Mouse (Mus musculus): ENCODE results near the gene Alpk3. TPM values are rescaled to one million over a fixed set of nuclear protein-coding genes. Genes with fewer than 3 reads are reported as not detected.
A peak's percentile ranks its signal among the peaks of the same experiment; 100 is the strongest.

The Alpk3 gene
- polyA plus RNA-seq, 1 experiment = 0.31 TPM

DNA sequence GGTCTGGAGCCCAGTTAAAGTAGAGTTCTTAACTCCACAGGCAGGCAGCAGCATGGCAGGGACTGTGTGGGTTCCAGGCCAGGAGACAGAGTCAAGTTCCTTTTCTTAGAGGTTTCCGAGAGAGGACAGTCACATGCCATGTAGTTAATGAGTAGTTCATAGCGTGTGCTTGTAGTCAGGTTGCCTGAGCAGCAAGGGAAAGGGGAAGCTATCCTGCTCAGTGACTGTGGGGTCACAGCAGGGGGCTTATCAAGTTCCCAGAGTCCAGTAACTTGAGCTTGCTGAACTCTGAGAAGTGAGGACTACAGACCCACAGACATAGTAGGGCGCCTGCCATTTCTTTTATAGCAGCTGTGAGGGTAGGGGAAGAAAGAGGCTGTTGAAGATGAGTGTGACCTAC lies 63.7 kb downstream of the Alpk3 start:
- no peak overlapping the region for H3K27ac ChIP-seq (ENCODE audit: insufficient read depth, low read length)
- H3K4me3 ChIP-seq (ENCODE audit: insufficient read depth, low read length) = no peak overlapping the region
- H3K4me1 ChIP-seq (ENCODE audit: control insufficient read depth, insufficient read depth, low read length) = no peaks in the 10 kb centered on the region
- TF ChIP-seq POLR2A (IDR thresholded peaks at IDR 0.05; ENCODE audit: extremely low read depth, insufficient read depth, low read length) = no peak
- TF ChIP-seq CTCF (IDR thresholded peaks at IDR 0.05; ENCODE audit: extremely low read depth, insufficient read depth, low read length) = no peak

DNA sequence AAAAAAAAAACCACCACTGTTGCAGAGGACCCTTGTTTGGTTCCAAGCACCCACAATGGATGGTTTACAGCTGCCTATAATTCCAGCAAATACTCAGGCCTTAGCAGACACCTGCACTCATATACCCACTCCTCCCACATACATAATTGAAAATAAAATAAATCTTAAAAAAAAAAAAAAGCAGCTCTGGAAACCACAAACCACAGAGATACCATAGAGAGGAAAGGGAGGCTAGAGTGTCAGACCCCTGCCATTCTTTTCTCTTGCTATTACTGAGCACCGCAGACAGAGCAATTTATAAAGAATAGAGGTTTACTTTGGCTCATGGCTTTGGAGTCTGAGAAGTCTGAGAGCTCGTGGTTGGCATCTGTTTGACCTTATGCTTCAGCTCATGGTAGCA lies 65.4 kb downstream of the Alpk3 start:
- Histone ChIP-seq H3K27ac (ENCODE audit: insufficient read depth, low read length) (no peak overlapping the region), H3K4me3 (ENCODE audit: insufficient read depth, low read length) (no peak overlapping the region), H3K4me1 (ENCODE audit: control insufficient read depth, insufficient read depth, low read length) (no peaks in the 10 kb centered on the region; the same call in 1 of the 2 replicates)
- TF ChIP-seq POLR2A (IDR thresholded peaks at IDR 0.05; ENCODE audit: extremely low read depth, insufficient read depth, low read length) (no peak), CTCF (IDR thresholded peaks at IDR 0.05; ENCODE audit: extremely low read depth, insufficient read depth, low read length) (no peak)

DNA sequence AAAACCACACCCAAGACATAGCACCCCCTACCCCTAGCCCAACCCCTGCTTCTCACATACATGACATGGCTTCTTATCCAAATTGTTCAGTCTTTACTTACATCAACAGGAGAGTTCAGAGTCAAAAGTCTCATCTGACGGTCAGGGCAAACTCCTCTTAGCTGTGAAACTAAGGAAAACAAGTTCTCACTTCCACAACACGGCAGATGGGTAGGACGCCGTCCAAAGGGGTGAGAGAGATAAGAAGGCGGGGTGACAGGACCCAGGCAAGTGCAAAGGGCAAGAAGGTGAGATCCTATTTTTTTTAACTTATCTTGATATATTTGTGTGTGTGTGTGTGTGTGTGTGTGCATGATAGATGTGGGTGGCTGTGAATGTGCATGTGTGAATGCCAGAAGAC lies 66.2 kb downstream of the Alpk3 start:
- H3K4me1 ChIP-seq (ENCODE audit: control insufficient read depth, insufficient read depth, low read length) = no peaks in the 10 kb centered on the region; the same call in 1 of the 2 replicates
- no peak for TF ChIP-seq POLR2A (IDR thresholded peaks at IDR 0.05; ENCODE audit: extremely low read depth, insufficient read depth, low read length)
- TF ChIP-seq CTCF (IDR thresholded peaks at IDR 0.05; ENCODE audit: extremely low read depth, insufficient read depth, low read length) = no peak
- no peak overlapping the region for H3K27ac ChIP-seq (ENCODE audit: insufficient read depth, low read length)
- H3K4me3 ChIP-seq (ENCODE audit: insufficient read depth, low read length) = no peak overlapping the region

DNA sequence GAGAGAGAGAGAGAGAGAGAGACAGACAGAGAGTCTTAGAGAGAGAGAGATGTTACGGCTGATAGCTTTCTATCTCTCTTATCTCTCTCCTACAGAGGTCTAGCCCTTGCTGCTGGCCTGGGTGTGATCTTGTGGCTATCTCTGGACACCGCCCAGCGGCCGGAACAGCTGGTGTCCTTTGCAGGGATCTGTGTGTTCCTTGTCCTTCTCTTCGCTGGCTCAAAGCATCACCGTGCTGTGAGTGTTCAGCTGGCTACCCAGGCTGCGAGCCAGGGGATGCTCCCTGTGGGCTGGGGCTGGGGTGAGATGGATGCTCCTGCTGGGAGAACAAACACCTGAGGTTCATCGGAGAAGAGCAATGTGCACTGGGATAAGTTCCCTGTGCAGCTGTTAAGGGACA lies 67.4 kb downstream of the Alpk3 start:
- Histone ChIP-seq H3K27ac (ENCODE audit: insufficient read depth, low read length) (no peak overlapping the region), H3K4me3 (ENCODE audit: insufficient read depth, low read length) (no peak overlapping the region), H3K4me1 (ENCODE audit: control insufficient read depth, insufficient read depth, low read length) (no peaks in the 10 kb centered on the region; the same call in 1 of the 2 replicates)
- TF ChIP-seq CTCF (IDR thresholded peaks at IDR 0.05; ENCODE audit: extremely low read depth, insufficient read depth, low read length) = no peak
- no peak for TF ChIP-seq POLR2A (IDR thresholded peaks at IDR 0.05; ENCODE audit: extremely low read depth, insufficient read depth, low read length)

DNA sequence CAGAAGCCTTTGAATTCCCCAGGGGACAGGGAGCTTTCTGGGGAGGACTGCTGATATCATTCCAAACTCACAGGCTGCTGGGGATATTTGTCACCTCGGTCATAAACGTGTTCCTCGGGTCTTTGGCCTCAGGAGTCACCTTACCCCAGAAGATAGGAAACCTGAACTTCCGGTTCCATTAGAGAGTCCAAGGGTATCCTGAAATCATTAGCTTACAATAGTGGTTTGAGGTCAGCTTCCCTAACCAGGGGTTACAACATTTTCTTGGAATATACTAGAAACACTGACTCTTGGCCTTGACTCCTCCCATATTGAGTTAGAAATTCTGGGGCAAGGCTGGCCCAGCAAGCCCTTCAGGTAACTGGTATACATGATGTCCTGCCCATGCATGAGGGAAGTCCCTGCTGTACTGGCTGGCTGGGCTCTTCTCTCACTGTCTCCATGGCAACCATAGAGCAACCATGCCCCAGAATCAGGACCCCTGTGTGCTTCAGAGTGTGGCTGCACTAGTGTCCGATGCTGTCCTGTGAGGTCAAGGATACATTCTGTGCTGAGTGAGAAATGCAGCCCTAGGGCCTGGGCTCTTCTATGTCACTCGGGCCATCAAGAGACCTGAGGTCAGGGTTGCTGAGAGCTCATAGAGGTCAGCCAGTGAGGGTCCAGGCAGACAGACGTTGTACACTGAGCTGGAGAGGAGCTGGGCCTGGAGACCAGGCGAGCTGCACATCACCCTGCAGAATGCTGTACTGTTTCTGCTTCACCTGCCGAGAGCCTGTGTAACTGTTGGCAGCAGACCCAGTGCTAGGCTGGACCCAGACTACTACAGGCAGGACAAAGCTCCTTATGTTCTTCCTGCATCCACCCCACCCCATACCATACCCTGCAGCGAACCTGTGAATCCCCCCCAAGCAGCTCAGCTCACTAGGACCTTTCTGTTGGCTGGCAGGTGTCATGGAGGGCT lies 68.1 kb downstream of the Alpk3 start:
- Histone ChIP-seq H3K27ac (ENCODE audit: insufficient read depth, low read length) (no peak overlapping the region), H3K4me3 (ENCODE audit: insufficient read depth, low read length) (no peak overlapping the region)
- TF ChIP-seq POLR2A (IDR thresholded peaks at IDR 0.05; ENCODE audit: extremely low read depth, insufficient read depth, low read length) (no peak), CTCF (IDR thresholded peaks at IDR 0.05; ENCODE audit: extremely low read depth, insufficient read depth, low read length) (no peak)

DNA sequence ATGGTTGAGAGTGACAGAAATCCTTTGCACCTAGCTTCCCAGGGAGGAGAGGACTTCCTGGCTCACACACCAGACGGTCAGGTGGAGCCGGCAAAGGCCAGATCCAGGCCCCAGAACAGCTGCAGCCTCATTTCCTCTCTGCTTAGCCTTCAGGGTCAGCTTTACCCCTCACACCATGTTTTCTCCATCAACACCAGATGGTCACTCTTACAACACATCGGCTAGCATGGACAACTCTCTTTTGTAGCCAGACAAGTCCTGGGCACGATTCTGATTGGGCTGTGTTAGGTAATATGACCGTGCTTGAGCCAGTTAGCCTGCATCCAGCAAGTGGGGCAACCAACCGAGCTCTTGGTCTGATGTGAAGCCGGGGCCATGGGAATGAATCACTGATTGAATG lies 74.5 kb downstream of the Alpk3 start:
- TF ChIP-seq POLR2A (IDR thresholded peaks at IDR 0.05; ENCODE audit: extremely low read depth, insufficient read depth, low read length) (no peak), CTCF (IDR thresholded peaks at IDR 0.05; ENCODE audit: extremely low read depth, insufficient read depth, low read length) (no peak)
- Histone ChIP-seq H3K4me3 (ENCODE audit: insufficient read depth, low read length) (no peak overlapping the region), H3K4me1 (ENCODE audit: control insufficient read depth, insufficient read depth, low read length) (no peaks in the 10 kb centered on the region), H3K27ac (ENCODE audit: insufficient read depth, low read length) (no peak overlapping the region)

More for the DNA sequence above, 68.1 kb downstream of the Alpk3 start:
- H3K4me1 ChIP-seq (ENCODE audit: control insufficient read depth, insufficient read depth, low read length) = no peaks in the 10 kb centered on the region; the same call in 1 of the 2 replicates

DNA sequence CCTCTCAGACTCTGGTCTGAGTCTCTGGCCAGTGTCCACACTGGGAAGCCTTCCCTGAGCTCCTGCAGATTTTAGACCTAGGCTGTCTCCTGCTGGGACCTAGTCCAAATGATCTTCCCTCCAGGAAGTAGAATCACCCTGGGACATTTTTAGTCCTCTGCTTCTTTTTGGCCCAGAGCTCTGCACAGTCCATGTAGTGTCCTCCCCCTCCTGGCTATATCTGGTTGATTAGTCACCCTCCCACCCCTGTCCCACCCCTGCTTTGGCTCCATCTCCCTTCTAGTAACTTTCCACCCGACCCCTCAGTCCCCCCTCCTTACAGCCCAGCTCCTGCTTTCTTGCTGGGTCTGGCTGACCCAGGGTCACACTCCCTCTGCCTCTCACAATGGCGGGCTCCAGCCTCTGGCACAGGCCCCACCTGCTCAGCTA lies 75.5 kb downstream of the Alpk3 start:
- H3K4me3 ChIP-seq (ENCODE audit: insufficient read depth, low read length) = no peak overlapping the region
- no peak for TF ChIP-seq CTCF (IDR thresholded peaks at IDR 0.05; ENCODE audit: extremely low read depth, insufficient read depth, low read length)
- TF ChIP-seq POLR2A (IDR thresholded peaks at IDR 0.05; ENCODE audit: extremely low read depth, insufficient read depth, low read length) = no peak
- no peaks in the 10 kb centered on the region for H3K4me1 ChIP-seq (ENCODE audit: control insufficient read depth, insufficient read depth, low read length)
- H3K27ac ChIP-seq (ENCODE audit: insufficient read depth, low read length) = no peak overlapping the region

DNA sequence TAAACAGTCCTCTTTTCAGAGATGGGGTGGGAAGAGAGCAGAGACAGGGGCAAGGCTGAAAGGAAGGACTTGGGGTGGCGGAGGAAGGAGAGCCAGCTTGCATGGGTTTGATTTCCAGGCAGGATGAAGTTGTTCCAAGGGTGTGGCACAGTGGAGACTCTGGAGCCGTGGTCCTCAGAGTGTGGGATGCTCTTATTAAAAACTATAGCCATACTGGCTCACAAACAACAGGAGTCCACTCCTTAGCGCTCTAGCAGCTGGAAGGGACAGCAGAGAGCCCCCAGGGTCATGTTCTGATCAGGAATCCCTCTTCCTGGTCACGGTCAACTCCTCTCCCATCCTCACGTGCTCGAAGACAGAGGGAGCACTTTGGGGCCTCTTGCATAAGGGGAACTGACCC lies 76.0 kb downstream of the Alpk3 start:
- Histone ChIP-seq H3K4me3 (ENCODE audit: insufficient read depth, low read length) (no peak overlapping the region), H3K4me1 (ENCODE audit: control insufficient read depth, insufficient read depth, low read length) (no peaks in the 10 kb centered on the region), H3K27ac (ENCODE audit: insufficient read depth, low read length) (no peak overlapping the region)
- TF ChIP-seq CTCF (IDR thresholded peaks at IDR 0.05; ENCODE audit: extremely low read depth, insufficient read depth, low read length) = no peak
- TF ChIP-seq POLR2A (IDR thresholded peaks at IDR 0.05; ENCODE audit: extremely low read depth, insufficient read depth, low read length) = no peak

DNA sequence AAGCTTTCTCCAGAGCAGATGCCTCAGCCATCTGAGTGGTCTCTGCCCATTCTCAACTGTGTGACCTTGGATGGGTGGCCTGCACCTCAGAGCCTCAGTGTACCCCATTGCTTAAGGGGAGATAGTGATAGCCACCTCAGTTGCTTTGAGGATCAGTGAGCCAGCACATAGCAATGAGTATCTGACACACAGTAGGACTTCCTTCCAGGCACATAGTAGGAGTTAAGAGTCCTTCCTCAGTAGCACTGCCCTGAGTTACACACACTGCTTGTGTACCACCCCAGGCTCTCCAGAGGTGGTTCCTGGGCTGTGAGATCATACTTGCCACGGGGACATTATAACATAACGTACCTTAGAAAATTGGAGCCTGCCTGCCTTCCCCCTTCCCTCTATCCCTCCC lies 76.5 kb downstream of the Alpk3 start:
- Histone ChIP-seq H3K27ac (ENCODE audit: insufficient read depth, low read length) (no peak overlapping the region), H3K4me1 (ENCODE audit: control insufficient read depth, insufficient read depth, low read length) (no peaks in the 10 kb centered on the region), H3K4me3 (ENCODE audit: insufficient read depth, low read length) (no peak overlapping the region)
- TF ChIP-seq POLR2A (IDR thresholded peaks at IDR 0.05; ENCODE audit: extremely low read depth, insufficient read depth, low read length) = no peak

DNA sequence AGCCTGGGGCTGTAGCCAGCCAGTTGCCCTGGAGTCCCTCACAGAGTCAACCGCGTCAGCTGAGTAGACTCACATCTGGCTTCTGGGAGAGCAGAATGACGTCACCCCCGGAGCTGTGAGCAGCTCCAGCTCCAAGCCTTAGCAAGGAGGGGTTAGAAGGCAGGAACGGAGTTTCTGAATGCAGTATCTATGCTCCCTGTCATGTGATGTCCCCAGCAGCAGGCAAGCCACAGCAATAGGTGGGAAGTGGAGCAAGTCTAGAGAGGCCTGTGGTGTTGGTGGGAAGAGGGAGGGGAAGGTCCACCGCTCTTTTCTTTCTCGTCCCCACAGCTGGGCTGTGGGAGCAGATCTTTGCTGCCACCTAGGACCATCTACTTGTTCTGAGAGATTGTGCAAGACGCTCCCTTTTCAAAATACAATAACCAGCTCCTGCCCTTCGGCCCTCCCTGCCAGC lies 77.2 kb downstream of the Alpk3 start:
- H3K4me3 ChIP-seq (ENCODE audit: insufficient read depth, low read length) = no peak overlapping the region
- no peak overlapping the region for H3K27ac ChIP-seq (ENCODE audit: insufficient read depth, low read length)
- TF ChIP-seq CTCF (IDR thresholded peaks at IDR 0.05; ENCODE audit: extremely low read depth, insufficient read depth, low read length) (peak; percentile 25; the same call in 1 of the 2 replicates), POLR2A (IDR thresholded peaks at IDR 0.05; ENCODE audit: extremely low read depth, insufficient read depth, low read length) (0 out of 2 replicates have a peak, but pooled peaks have one; percentile 22)
- H3K4me1 ChIP-seq (ENCODE audit: control insufficient read depth, insufficient read depth, low read length) = no peaks in the 10 kb centered on the region

Measured in cortical plate, adult 2 months (tissue).